Mouse (Mus musculus) layer of hippocampus, adult 9-11 months (tissue): Measurements from ENCODE around the gene Gm14288.
"Not testable (repeated sequence)": the region's sequence is repeated elsewhere in the genome, so short reads cannot be mapped to it uniquely, and the experiment has no call there.

Experiments used
- DNase-seq: peaks from one replicate; pipeline ENCODE4 v3.0.0; 2022

Gene Gm14288

DNA sequence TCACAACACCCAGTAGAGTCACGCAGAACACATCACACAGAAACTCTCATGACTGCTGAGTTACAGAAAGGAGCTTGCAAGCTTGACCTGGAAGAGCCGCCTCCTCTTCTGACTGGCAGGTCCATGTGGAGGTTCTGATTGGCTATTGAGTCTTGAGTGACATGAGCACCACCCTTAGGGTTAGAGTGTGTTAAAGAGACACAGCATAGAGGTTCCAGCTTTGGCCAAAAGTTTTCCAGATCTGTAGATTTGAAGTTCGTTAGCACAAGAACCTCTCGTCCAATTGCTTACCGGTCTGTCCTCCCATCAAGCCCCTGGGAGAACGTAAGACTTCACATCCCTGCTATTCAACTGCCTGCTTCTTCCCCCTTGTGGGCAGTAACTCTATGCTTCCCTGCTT, at the start of gene Gm14288:
Gm14288 (minus strand) TSS at position 101 of the 400 bp plus-strand sequence.
- DNase-seq = not testable (repeated sequence)

DNA sequence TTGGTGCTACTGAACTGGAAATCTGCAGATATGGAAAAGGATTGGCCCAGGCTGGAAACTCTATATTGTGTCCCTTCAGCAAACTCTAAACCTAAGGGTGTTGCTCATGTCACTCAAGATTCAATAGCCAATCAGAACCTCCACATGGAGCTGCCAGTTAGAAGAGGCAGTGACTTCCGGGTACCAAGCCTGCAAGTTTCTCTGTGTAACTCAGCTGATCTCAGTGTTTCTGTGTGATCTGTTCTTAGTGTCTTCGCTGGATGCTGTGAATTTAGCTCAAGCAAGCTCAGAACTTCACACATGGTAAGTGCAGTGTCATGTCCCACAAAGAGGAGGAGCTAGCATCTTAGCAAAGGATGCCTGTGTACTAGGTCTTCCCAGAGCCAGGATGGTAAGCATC, 59.7 kb downstream of the Gm14288 start, which contains the start of gene Gm2007:
Gm2007 (plus strand) TSS at position 301 of the 400 bp plus-strand sequence.
- not testable (repeated sequence) for DNase-seq
